Mouse (Mus musculus): Measurements from ENCODE around the gene Stoml1. TPM values are rescaled to one million over a fixed set of nuclear protein-coding genes. Genes with fewer than 3 reads are reported as not detected.
"Not testable (repeated sequence)": the region's sequence is repeated elsewhere in the genome, so short reads cannot be mapped to it uniquely, and the experiment has no call there.

Stoml1 gene
- total RNA-seq, 2 experiments from 2014 or later = 64.3 to 71.4 TPM

GRCm38 (mm10) chr9:58232374-58232773, 20.6 kb upstream of the Stoml1 start:
- intact Hi-C loops (cut with DNase I) = no loop called here
- DNase-seq (ENCODE audit: low spot score in 2 of 2) = no peak

- intact Hi-C loops (cut with DNase I) = no loop called here
- no peak for DNase-seq (ENCODE audit: low spot score in 2 of 2)
These were observed 18.4 kb upstream of the Stoml1 start for GRCm38 (mm10) chr9:58234502-58235015.

DNA sequence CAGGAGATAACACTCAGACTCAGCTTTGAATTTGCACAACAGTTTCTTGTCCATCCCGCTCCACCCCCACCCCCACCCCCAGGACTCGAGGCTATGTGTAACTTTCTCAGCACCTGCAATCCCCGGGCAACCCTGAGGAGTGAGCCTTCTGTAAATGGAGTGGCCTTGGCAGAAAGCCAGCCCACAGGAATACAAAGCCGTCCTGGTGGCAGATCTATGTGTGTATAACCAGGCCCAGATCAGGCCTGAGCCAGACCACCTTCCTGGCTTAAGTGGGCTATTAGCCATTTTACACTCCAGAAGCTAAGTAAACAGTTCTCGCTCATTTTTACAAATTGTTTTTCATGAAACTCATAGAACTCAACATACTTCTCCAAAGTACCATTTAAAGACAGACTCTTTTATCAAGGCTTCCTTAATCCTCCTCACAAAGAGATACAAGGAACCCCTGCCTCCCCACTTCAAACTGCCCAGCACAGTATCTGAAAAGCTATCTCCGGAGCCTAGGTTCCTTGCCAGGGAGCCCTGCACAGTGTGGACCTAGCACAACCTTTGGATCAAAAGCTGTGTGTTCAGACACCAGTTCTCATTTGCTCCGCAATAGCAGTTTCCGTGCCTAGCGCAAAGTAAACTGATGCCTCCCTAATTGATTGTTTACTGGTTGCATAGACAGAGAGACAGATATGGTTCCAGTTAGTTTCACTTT, 11.0 kb upstream of the Stoml1 start:
- intact Hi-C loops (cut with DNase I) = no loop called here
- no peak for DNase-seq (ENCODE audit: low spot score in 2 of 2)

- peak in 1 of 2 experiments; percentile 74 for DNase-seq (ENCODE audit: low spot score in 2 of 2)
- intact Hi-C loops (cut with DNase I) = no loop called here
These were observed 10.3 kb upstream of the Stoml1 start for GRCm38 (mm10) chr9:58242696-58243095.

GRCm38 (mm10) chr9:58243696-58244095, 9.3 kb upstream of the Stoml1 start:
- no peak for DNase-seq (ENCODE audit: low spot score in 2 of 2)
- intact Hi-C loops (cut with DNase I) = no loop called here

GRCm38 (mm10) chr9:58246083-58246591, 6.8 kb upstream of the Stoml1 start:
- DNase-seq (ENCODE audit: low spot score in 2 of 2) = no peak
- intact Hi-C loops (cut with DNase I) = no loop called here

DNA sequence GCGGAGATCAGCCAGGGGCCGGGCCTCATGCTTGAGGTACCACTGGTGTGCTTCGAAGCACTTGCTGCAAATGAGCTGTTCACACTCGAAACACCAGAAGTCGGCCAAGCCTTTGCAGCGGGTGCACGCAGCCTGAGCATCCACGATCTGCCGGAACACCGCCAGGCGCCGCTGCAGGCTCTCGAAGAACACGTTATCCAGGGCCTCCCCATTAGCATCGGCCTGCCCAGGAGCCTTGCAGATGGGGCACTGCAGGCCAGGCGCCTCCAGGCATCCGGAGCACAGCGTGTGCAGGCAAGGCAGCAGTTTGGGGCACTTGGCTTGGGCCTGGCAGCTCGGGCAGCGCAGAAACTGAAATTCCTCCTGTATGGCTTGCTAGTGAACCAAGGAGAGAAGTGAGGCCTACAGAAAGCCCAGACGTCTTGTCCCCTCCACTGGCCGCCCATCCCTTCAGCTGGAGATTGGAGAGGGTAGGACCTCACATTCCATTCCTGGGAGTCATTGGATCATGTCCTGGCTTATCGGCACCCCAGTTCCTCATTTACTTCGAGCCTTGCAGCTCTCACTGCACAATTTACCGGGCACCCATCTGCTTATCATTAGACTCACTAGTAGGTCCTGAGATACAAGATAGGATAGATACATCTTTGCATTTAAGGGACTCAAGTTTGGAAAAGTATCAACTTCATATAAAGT, 5.8 kb upstream of the Stoml1 start:
- intact Hi-C loops (cut with DNase I) = no loop called here

GRCm38 (mm10) chr9:58248746-58249413, 4.1 kb upstream of the Stoml1 start:
- DNase-seq (ENCODE audit: low spot score in 2 of 2) = no peak
- intact Hi-C loops (cut with DNase I) = no loop called here

More for the DNA sequence above, 5.8 kb upstream of the Stoml1 start:
- peak; percentile 77 to 86 for DNase-seq (ENCODE audit: low spot score in 2 of 2)

GRCm38 (mm10) chr9:58249592-58250192, 3.3 kb upstream of the Stoml1 start, which contains the start of gene Pml:
TSS of gene Pml (minus strand) at chr9:58249786.
- intact Hi-C loops (cut with DNase I) = no loop called here
- peak; percentile 54 to 70 for DNase-seq (ENCODE audit: low spot score in 2 of 2)

- DNase-seq (ENCODE audit: low spot score in 2 of 2) = no peak
- intact Hi-C loops (cut with DNase I) = no loop called here
These were observed 2.6 kb upstream of the Stoml1 start for GRCm38 (mm10) chr9:58250322-58250721.

- DNase-seq (ENCODE audit: low spot score in 2 of 2); intact Hi-C loops (cut with DNase I): not testable (repeated sequence)
These were observed 2.2 kb upstream of the Stoml1 start for GRCm38 (mm10) chr9:58250730-58251129.

DNA sequence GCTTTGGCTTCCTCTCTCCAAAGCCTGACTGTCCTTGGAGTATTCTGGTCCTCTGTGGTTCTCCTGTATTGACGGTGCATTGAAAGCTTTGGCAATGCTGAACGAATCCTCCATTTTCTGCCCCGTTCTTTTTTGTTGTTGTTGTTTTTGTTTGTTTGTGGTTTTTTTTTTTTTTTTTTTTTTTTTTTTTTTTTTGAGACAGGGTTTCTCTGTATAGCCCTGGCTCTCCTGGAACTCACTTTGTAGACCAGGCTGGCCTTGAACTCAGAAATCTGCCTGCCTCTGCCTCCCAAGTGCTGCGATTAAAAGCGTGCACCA, 800 bp downstream of the Stoml1 start:
- intact Hi-C loops (cut with DNase I) = not testable (repeated sequence)

DNA sequence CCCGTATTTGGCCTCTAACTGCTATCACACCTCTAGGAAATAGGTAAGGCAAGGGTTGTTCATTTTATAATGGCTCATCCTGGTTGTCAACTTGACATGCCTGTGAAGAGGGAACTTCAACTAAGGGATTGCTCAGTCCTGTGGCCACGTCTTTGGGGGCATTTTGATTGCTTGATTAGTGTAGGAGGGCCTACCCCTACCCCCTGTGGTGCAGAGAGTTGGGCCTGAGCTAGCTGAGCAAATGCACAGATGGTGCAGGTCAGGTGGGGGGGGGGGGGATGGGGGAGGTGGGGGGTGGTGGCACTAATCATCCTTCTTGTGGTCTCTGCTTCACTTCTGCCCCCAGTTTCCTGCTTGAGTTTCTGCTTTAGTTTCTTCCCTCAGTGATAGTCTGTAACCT, 2.1 kb downstream of the Stoml1 start:
- intact Hi-C loops (cut with DNase I) = no loop called here
- no peak for DNase-seq (ENCODE audit: low spot score in 2 of 2)

More for the DNA sequence above, 800 bp downstream of the Stoml1 start:
- DNase-seq (ENCODE audit: low spot score in 2 of 2) = not testable (repeated sequence)

DNA sequence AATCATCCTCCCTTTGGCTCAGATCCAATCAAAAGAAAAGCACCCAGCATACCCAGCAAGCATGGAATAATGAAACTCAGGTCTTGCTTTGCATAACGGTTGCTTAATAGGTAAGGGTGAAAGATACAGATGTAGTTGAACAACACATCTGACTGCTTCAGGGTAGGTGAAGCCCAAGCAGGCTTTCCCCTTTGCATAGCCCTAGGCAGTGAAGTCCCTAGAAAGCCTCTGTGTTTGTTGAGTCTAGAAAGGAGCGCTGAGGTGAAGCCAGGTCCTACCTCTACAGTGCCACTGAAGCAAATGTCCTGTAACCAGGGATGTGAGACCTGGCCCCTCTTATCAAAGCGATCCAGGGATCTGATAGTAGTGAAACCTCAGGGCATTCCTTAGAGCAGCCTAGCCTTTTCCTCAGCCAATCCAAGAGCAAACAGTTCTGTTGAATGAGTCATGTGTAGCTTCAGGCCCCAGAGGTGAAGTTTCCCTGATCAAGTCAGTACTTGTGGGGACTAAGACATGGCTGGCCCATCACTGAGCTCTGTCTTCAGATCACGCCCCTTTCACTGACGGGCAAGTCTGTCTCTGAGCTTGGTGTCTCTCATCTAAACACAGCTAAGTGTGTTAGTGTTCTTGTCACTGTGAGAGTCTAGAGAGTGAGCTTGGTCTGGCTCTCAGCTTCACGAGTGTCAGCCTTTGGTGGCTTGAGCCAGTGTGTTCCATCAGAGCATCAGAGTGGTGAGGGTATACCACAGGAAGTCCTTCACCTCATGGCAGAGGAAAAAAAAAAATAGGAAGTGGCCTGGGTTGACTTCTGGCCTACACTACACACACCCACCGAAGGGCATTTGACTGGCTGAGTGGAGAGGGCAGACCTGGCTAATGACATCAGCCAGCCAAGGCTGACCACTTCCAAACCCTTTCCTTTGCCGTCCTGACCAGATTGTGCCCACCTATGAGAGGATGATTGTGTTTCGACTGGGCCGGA, 3.0 kb downstream of the Stoml1 start:
- no peak for DNase-seq (ENCODE audit: low spot score in 2 of 2)
- intact Hi-C loops (cut with DNase I) = no loop called here

GRCm38 (mm10) chr9:58262507-58262906, 9.5 kb downstream of the Stoml1 start:
- DNase-seq (ENCODE audit: low spot score in 2 of 2) = peak in 1 of 2 experiments; percentile 52
- intact Hi-C loops (cut with DNase I) = no loop called here

- intact Hi-C loops (cut with DNase I) = no loop called here
- no peak for DNase-seq (ENCODE audit: low spot score in 2 of 2)
These were observed 12.4 kb downstream of the Stoml1 start for GRCm38 (mm10) chr9:58265368-58265767.

GRCm38 (mm10) chr9:58266571-58267011, 13.6 kb downstream of the Stoml1 start:
- intact Hi-C loops (cut with DNase I) = no loop called here

DNA sequence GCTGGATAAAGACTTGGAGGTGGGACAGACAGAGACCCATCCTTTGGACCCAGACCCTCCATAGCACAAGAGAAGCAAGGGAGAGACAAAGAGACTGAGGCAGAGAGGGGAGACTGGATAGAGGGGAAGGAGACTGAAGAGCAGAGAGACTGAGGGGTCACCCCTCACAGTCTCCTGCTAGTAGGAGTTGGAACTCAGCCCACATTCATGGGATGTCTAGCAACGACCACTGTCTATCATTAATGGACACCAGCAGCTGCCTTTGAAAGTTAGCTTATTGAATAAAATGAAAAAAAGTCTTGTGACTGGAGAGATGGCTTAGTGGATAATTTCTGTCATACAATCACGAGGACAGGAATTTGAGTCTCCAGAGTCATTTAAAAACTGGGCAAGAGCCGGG, 14.1 kb downstream of the Stoml1 start:
- intact Hi-C loops (cut with DNase I) = no loop called here
- no peak for DNase-seq (ENCODE audit: low spot score in 2 of 2)

More at GRCm38 (mm10) chr9:58266571-58267011, 13.6 kb downstream of the Stoml1 start:
- no peak for DNase-seq (ENCODE audit: low spot score in 2 of 2)

Data from left cerebral cortex, postnatal 25 days (tissue).